Mouse (Mus musculus) bone marrow, adult 2 months (tissue): Measurements from ENCODE around the gene Phactr2.

Experiments used
- CTCF ChIP-seq: fragments of 200-500 bp; IDR thresholded peaks from 2 replicates; pipeline ENCODE4 v1.5.1; 2011; ENCODE audit warnings: low read length, control low read depth; ENCODE audit not compliant: control insufficient read depth, insufficient read depth
- POLR2A ChIP-seq: fragments of 200-500 bp; IDR thresholded peaks from 2 replicates; pipeline ENCODE4 v1.6.1; 2011; ENCODE audit warnings: low read depth, mild to moderate bottlenecking, control low read depth, low read length, borderline replicate concordance; ENCODE audit not compliant: control insufficient read depth

GRCm38 (mm10) chr10:13310075-13310474 is 164.1 kb downstream of the Phactr2 start:
- TF ChIP-seq POLR2A (no peak), CTCF (no peak)
